Mouse (Mus musculus) neural tube, embryonic 13.5 days (tissue): ENCODE measurements at regions not wholly inside any gene's neighbourhood (a gene's known extent, or its start where the extent isn't known, plus 50 kb on each side); places are given as distances from the start of the nearest gene placed in this dataset.

ENCODE experiments used
- ATAC-seq: fragments of 200-750 bp; cut with Nextera tagmentation; 2 replicates; pipeline ENCODE4 v1.8.0; 2017; ENCODE audit warnings: low read depth, mild to moderate bottlenecking, moderate TSS enrichment, moderate library complexity
- H3K27ac ChIP-seq: fragments of 300-500 bp; sonication (generic); replicated peaks from 2 replicates; pipeline ENCODE4 v1.5.1; 2015; ENCODE audit warnings: moderate library complexity, mild to moderate bottlenecking, inconsistent platforms
- H3K27me3 ChIP-seq: fragments of 300-500 bp; sonication (generic); 2 replicates; pipeline ENCODE4 v1.6.1; 2015; ENCODE audit warnings: mild to moderate bottlenecking, inconsistent platforms
- H3K36me3 ChIP-seq: fragments of 300-500 bp; sonication (generic); 2 replicates; pipeline ENCODE4 v1.6.1; 2015; ENCODE audit warnings: mild to moderate bottlenecking, inconsistent platforms
- H3K4me1 ChIP-seq: fragments of 300-500 bp; sonication (generic); replicated peaks from 2 replicates; pipeline ENCODE4 v1.6.1; 2015; ENCODE audit warnings: inconsistent platforms
- H3K4me2 ChIP-seq: fragments of 300-500 bp; sonication (generic); 2 replicates; pipeline ENCODE4 v1.6.1; 2015; ENCODE audit warnings: inconsistent platforms, mild to moderate bottlenecking, moderate library complexity
- H3K4me3 ChIP-seq: fragments of 300-500 bp; sonication (generic); 2 replicates; pipeline ENCODE4 v1.5.1; 2015; ENCODE audit warnings: mild to moderate bottlenecking, inconsistent platforms
- H3K9ac ChIP-seq: fragments of 300-500 bp; sonication (generic); 2 replicates; pipeline ENCODE4 v1.6.1; 2015; ENCODE audit warnings: moderate library complexity, mild to moderate bottlenecking, inconsistent platforms
- H3K9me3 ChIP-seq: fragments of 300-500 bp; sonication (generic); 2 replicates; pipeline ENCODE4 v1.6.1; 2016; ENCODE audit warnings: inconsistent platforms
- WGBS: fragments of 180-500 bp; shearing (Covaris S2); methylation state at CpG from one replicate; pipeline ENCODE4 v1.1.7; 2015; 5-methylcytosine and 5-hydroxymethylcytosine counted together

DNA sequence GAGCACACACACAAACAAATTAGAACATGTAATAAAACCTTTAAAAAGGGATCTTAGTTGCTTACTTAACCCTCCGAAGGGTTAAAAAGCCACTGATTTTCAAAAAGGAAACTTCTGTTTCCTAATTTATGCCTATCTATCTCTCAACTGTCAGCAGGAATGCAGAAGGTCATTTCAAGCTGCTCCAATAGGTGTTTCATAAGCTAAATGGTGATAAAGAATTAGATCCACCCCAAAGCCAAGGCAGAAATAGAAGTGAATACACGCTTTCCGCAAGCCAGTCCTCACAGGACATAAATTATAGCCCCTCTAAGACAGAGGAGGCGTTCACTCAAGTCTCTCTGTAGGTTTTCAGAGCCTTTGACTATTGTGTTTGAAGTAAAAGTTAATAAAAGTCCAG lies 112.2 kb downstream of the Rab11fip2 start:
- Histone ChIP-seq H3K9me3 (no peaks in the 10 kb centered on the region), H3K27me3 (no peaks in the 10 kb centered on the region), H3K27ac (no peak overlapping the region), H3K36me3 (no peaks in the 10 kb centered on the region), H3K4me1 (no peaks in the 10 kb centered on the region), H3K9ac (no peak overlapping the region), H3K4me3 (no peak overlapping the region), H3K4me2 (no peak overlapping the region)
- ATAC-seq = no peak
- WGBS = 51% methylated on average over 4 of the region's 4 CpGs

DNA sequence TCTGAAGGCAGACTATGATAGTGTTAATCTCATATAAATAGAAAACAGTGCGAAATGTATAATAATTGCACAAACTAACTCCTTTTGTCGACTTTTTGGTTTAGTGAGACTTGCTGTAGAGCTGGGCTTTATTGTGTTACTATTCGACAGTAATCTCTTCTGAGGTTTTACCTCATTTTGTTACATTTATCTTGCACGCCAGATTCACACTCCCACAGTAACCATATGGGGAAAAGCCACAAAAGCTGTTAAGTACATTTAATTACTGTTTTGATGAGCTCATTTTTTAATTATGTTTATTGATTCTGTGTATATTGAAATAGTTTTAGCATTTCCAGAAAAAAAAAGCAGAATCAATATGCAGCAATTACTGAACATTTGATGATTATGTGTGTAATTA lies 106.3 kb downstream of the Rab11fip2 start:
- no peaks in the 10 kb centered on the region for H3K27me3 ChIP-seq
- no peaks in the 10 kb centered on the region for H3K36me3 ChIP-seq
- WGBS = 81% methylated on average over 4 of the region's 4 CpGs
- no peak overlapping the region for H3K9ac ChIP-seq
- no peak for ATAC-seq
- no peak overlapping the region for H3K4me2 ChIP-seq
- no peaks in the 10 kb centered on the region for H3K4me1 ChIP-seq
- no peak overlapping the region for H3K27ac ChIP-seq
- H3K4me3 ChIP-seq = no peak overlapping the region
- no peaks in the 10 kb centered on the region for H3K9me3 ChIP-seq

GRCm38 (mm10) chr19:59837628-59838027 lies 105.8 kb downstream of the Rab11fip2 start:
- ATAC-seq = no peak
- Histone ChIP-seq H3K9ac (no peak overlapping the region), H3K27me3 (no peaks in the 10 kb centered on the region), H3K9me3 (no peaks in the 10 kb centered on the region), H3K27ac (no peak overlapping the region), H3K4me2 (no peak overlapping the region), H3K4me3 (no peak overlapping the region), H3K4me1 (no peaks in the 10 kb centered on the region), H3K36me3 (no peaks in the 10 kb centered on the region)
- WGBS = 67% methylated on average over 6 of the region's 6 CpGs

- H3K27ac ChIP-seq = no peak overlapping the region
- no peaks in the 10 kb centered on the region for H3K4me1 ChIP-seq
- WGBS = 80% methylated on average over 3 of the region's 3 CpGs
- H3K9ac ChIP-seq = no peak overlapping the region
- no peak for ATAC-seq
- H3K36me3 ChIP-seq = no peaks in the 10 kb centered on the region
- H3K27me3 ChIP-seq = no peaks in the 10 kb centered on the region
- H3K4me2 ChIP-seq = no peak overlapping the region
- no peak overlapping the region for H3K4me3 ChIP-seq
- H3K9me3 ChIP-seq = no peaks in the 10 kb centered on the region
Measured at GRCm38 (mm10) chr19:59844270-59844669, 99.2 kb downstream of the Rab11fip2 start.

DNA sequence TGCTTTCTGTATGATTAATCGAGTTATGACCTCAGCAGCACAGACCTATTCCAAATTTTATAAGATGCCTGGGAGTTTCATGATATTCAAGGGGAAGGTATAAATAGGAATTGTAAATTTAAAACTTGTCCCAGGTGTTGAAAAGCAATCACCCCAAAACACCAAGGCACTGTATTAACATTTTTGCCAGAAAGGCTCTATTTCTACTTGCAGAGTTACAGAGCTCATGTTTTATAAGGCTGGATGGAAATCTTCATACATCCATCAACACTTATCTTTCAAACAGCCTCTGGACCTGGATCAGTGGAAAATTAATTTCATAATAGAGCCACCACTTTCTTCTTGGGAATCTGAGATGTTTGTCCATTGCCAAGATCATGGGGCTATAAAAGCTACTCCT lies 96.6 kb downstream of the Rab11fip2 start:
- Histone ChIP-seq H3K27me3 (no peaks in the 10 kb centered on the region), H3K4me3 (no peak overlapping the region), H3K4me1 (no peaks in the 10 kb centered on the region), H3K9ac (no peak overlapping the region), H3K27ac (no peak overlapping the region), H3K4me2 (no peak overlapping the region), H3K9me3 (no peaks in the 10 kb centered on the region), H3K36me3 (no peaks in the 10 kb centered on the region)
- ATAC-seq = no peak
- WGBS = 95% methylated on average over 1 of the region's 1 CpGs

- H3K9ac ChIP-seq = no peak overlapping the region
Measured at GRCm38 (mm10) chr19:59850696-59851095, 92.8 kb downstream of the Rab11fip2 start.

DNA sequence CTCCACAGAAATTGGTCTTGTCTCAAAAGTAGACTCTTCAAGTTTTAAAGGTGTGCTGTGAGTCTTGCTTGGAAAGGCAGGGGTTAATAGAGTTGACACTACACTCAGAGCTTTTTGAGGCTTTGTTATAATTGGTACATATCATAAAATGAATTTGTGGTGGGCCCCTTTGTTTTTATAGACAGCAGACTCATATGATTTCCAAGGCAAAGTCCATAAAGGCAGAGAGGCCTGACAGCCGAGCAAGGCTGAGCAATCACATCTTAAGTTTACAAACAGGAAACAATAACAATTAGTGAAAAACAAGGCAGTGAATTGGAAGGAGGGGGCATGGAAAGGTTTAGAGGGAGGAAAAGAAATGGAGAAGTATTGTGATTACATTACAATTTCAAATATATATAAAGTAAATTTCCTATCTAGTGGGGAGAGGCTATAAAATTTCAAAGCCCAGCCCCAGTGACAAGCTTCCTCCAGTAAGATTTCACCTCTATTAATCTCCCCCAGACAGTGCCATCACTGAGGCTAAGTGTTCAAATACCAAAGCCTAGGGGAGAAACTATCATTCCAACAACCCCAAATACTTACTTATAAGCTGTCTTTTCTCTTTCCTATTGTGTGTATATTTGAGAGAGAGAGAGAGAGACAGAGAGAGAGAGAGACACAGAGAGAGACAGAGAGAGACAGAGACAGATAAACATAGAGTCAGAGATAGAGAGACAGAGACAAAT lies 91.3 kb downstream of the Rab11fip2 start:
- Histone ChIP-seq H3K4me1 (no peaks in the 10 kb centered on the region), H3K27me3 (no peaks in the 10 kb centered on the region), H3K36me3 (no peaks in the 10 kb centered on the region), H3K4me3 (no peak overlapping the region), H3K4me2 (no peak overlapping the region), H3K27ac (no peak overlapping the region), H3K9me3 (no peaks in the 10 kb centered on the region), H3K9ac (no peak overlapping the region)
- ATAC-seq = no peak
- WGBS = 51% methylated on average over 1 of the region's 1 CpGs

More at GRCm38 (mm10) chr19:59850696-59851095, 92.8 kb downstream of the Rab11fip2 start:
- ATAC-seq = no peak
- Histone ChIP-seq H3K9me3 (no peaks in the 10 kb centered on the region), H3K27ac (no peak overlapping the region), H3K4me3 (no peak overlapping the region), H3K27me3 (no peaks in the 10 kb centered on the region), H3K36me3 (no peaks in the 10 kb centered on the region), H3K4me2 (no peak overlapping the region), H3K4me1 (no peaks in the 10 kb centered on the region)
- 63% methylated on average over 5 of the region's 5 CpGs for WGBS
